11 mouse cellular contexts compared by ENCODE assay signal in genomic region chr5:66603746-66604145, GRCm38 (mm10). TPM values are rescaled to one million over a fixed set of nuclear protein-coding genes. Genes with fewer than 3 reads are reported as not detected.
DNase-seq lines count a peak whose midpoint lies in the region; ATAC-seq lines count a peak whose summit lies in the region.
"Had no signal": no experiment of that assay in that cellular context is flagged by ENCODE, and none has a peak within 500 bp of the region (broad histone marks: within the 10 kb centered on the region; RNA-seq: fewer than 3 reads in every experiment).

No protein-coding gene starts in this region.

- no peak overlapping the region for H3K27ac ChIP-seq in embryonic facial prominence, embryonic 11.5 days (replicated peaks; ENCODE audit: low read depth, low read length)
- H3K27ac ChIP-seq: forebrain, embryonic 12.5 days had no signal

- no peak overlapping the region for H3K4me2 ChIP-seq in embryonic facial prominence, embryonic 11.5 days (ENCODE audit: low read depth, low read length)
- H3K4me2 ChIP-seq: forebrain, embryonic 12.5 days; midbrain, embryonic 11.5 days had no signal

- H3K9me3 ChIP-seq in embryonic facial prominence, embryonic 11.5 days (replicated peaks; ENCODE audit: control insufficient read depth, low read length): no peaks in the 10 kb centered on the region
- H3K9me3 ChIP-seq: forebrain, embryonic 12.5 days had no signal

- ATAC-seq in embryonic facial prominence, embryonic 11.5 days (replicated peaks; ENCODE audit: insufficient number of reproducible peaks, low FRiP score, low TSS enrichment, low read depth): no peak

- no peak overlapping the region for H3K9ac ChIP-seq in embryonic facial prominence, embryonic 11.5 days (replicated peaks; ENCODE audit: low read length)
- H3K9ac ChIP-seq: forebrain, embryonic 12.5 days had no signal

- 27% methylated on average over 8 of the region's 8 CpGs for WGBS in embryonic facial prominence, embryonic 11.5 days

- H3K27me3 ChIP-seq in embryonic facial prominence, embryonic 11.5 days (ENCODE audit: control insufficient read depth, insufficient read depth, low read length): no peaks in the 10 kb centered on the region
- H3K27me3 ChIP-seq: forebrain, embryonic 12.5 days had no signal

- no peak overlapping the region for H3K4me3 ChIP-seq in embryonic facial prominence, embryonic 11.5 days (ENCODE audit: low read depth, low read length)
- H3K4me3 ChIP-seq: forebrain, embryonic 12.5 days had no signal

- DNase-seq in layer of hippocampus, adult 9-11 months: peak; percentile 74
- no peak for DNase-seq in layer of hippocampus, postnatal 14 days (ENCODE audit: low spot score in 2 of 2)
- DNase-seq in embryonic facial prominence, embryonic 11.5 days (ENCODE audit: low spot score): peak; percentile 35
- peak; percentile 34 to 49 for DNase-seq in heart, postnatal 10 days
- DNase-seq in lung, postnatal 10 days: peak; percentile 43
- no peak for DNase-seq in cerebellum, postnatal 10 days
- DNase-seq in gastrocnemius, adult 8-10 months (ENCODE audit: low spot score in 2 of 2): no peak
- no peak for DNase-seq in testis, postnatal 10 days (ENCODE audit: low spot score)
- DNase-seq: thymus, postnatal 4 days had no signal

- intact Hi-C loops in heart, postnatal 10 days (cut with DNase I): loop anchor here (2.0 to 5.0 kb wide), 2 partner anchors 21 to 36 kb away; no protein-coding TSS in a partner anchor

- H3K36me3 ChIP-seq in embryonic facial prominence, embryonic 11.5 days (replicated peaks; ENCODE audit: control insufficient read depth, insufficient read depth, low read depth, low read length): no peaks in the 10 kb centered on the region
- H3K36me3 ChIP-seq: forebrain, embryonic 12.5 days had no signal

- no peaks in the 10 kb centered on the region for H3K4me1 ChIP-seq in embryonic facial prominence, embryonic 11.5 days (ENCODE audit: control insufficient read depth, insufficient read depth, low read length)

RNA-seq across cellular contexts. Expression of gene Apbb2, which starts 14.8 kb away (rescaled TPM):
- total RNA-seq in layer of hippocampus, postnatal 14 days (2021): 10 to 100 TPM; 63.0 to 68.4 TPM
- 27.8 and 33.5 TPM in 2 replicates for polyA plus RNA-seq in embryonic facial prominence, embryonic 11.5 days (2014; fragmentation: Nextera tagmentation; extraction: Ambion mirVana)
- total RNA-seq in heart, postnatal 10 days (2021): 10 to 100 TPM; 67.6 to 69.2 TPM
- total RNA-seq in gastrocnemius, adult 8-10 months (2022): 10 to 100 TPM; 29.3 to 55.9 (median 38.8) TPM

Comparison
In these comparisons a context has a peak if more than half of its experiments do, and no peak if none do; other contexts are left out.
1. DNase-seq: peak in layer of hippocampus, adult 9-11 months (single experiment), embryonic facial prominence, embryonic 11.5 days (single experiment), heart, postnatal 10 days (2 of 2) and lung, postnatal 10 days (single experiment); none in layer of hippocampus, postnatal 14 days (0 of 2), cerebellum, postnatal 10 days (0 of 2), gastrocnemius, adult 8-10 months (0 of 2) and testis, postnatal 10 days (single experiment).